ENCODE assay signal across 35 mouse cellular contexts in the genomic region with DNA sequence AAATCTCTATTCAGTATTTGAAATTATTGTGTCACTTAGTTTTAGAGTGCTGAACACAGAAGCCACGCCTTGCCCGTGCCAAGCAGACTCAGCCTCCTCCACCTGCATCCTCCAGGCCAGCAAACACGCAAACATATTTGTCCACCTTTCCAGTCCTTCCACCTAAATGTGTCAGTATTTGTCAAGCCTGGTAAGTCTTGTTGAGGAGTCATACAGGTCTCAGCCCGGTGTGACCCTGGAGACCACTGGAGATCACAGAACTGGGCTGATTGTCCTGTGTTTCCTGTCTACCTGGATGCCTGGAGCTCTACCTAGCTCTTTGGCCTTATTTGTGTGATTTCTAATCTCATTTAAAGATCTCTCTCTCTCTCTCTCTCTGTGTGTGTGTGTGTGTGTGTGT.
"Had no signal": no experiment of that assay in that cellular context is flagged by ENCODE, and none has a peak within 500 bp of the region (broad histone marks: within the 10 kb centered on the region; RNA-seq: fewer than 3 reads in every experiment).

No protein-coding gene starts in this region.

- ATAC-seq: hindbrain, embryonic 16.5 days; hindbrain, postnatal 0 days; inflammation-experienced regulatory T-cells, adult 6 months; intestine, embryonic 15.5 days; intestine, embryonic 16.5 days; intestine, postnatal 0 days had no signal

- H3K9me3 ChIP-seq: heart, embryonic 10.5 days; heart, embryonic 12.5 days; heart, embryonic 13.5 days; heart, embryonic 15.5 days; hindbrain, embryonic 10.5 days; hindbrain, embryonic 12.5 days; hindbrain, embryonic 13.5 days; hindbrain, embryonic 15.5 days; intestine, embryonic 15.5 days; kidney, embryonic 15.5 days had no signal

- H3K4me1 ChIP-seq: heart, embryonic 10.5 days; heart, embryonic 12.5 days; heart, embryonic 13.5 days; heart, embryonic 15.5 days; hindbrain, embryonic 12.5 days; intestine, embryonic 15.5 days; kidney, embryonic 15.5 days had no signal

- H3K27me3 ChIP-seq: heart, embryonic 12.5 days; heart, embryonic 13.5 days; heart, embryonic 15.5 days; hindbrain, embryonic 12.5 days; hindbrain, embryonic 13.5 days; hindbrain, embryonic 15.5 days; intestine, embryonic 15.5 days; kidney, embryonic 15.5 days had no signal

- H3K4me2 ChIP-seq: heart, embryonic 11.5 days; heart, embryonic 12.5 days; heart, embryonic 13.5 days; heart, embryonic 15.5 days; hindbrain, embryonic 12.5 days; hindbrain, embryonic 13.5 days; hindbrain, embryonic 14.5 days; hindbrain, embryonic 15.5 days; intestine, embryonic 15.5 days; kidney, embryonic 15.5 days had no signal

- H3K9ac ChIP-seq: heart, embryonic 12.5 days; heart, embryonic 13.5 days; heart, embryonic 15.5 days; hindbrain, embryonic 12.5 days; hindbrain, embryonic 13.5 days; hindbrain, embryonic 14.5 days; hindbrain, embryonic 15.5 days; intestine, embryonic 15.5 days; kidney, embryonic 15.5 days had no signal

- H3K36me3 ChIP-seq: hindbrain, embryonic 15.5 days; intestine, embryonic 15.5 days had no signal

- DNase-seq: heart, postnatal 10 days; heart, postnatal 14 days; heart, postnatal 36 days; heart, postnatal 4 days; kidney, adult 11 months; kidney, adult 18-20 months; kidney, adult 2 months; kidney, adult 8-10 months; kidney, adult 9 months; kidney, postnatal 10 days; kidney, postnatal 14 days; kidney, postnatal 25 days; kidney, postnatal 36 days; kidney, postnatal 4 days; layer of hippocampus, adult 9-11 months; layer of hippocampus, postnatal 36 days had no signal

- H3K4me3 ChIP-seq: heart, embryonic 10.5 days; heart, embryonic 12.5 days; heart, embryonic 13.5 days; heart, embryonic 15.5 days; hindbrain, embryonic 10.5 days; hindbrain, embryonic 12.5 days; hindbrain, embryonic 13.5 days; hindbrain, embryonic 15.5 days; intestine, embryonic 15.5 days; kidney, embryonic 15.5 days; layer of hippocampus, adult 2 months had no signal

- H3K27ac ChIP-seq: heart, embryonic 10.5 days; heart, embryonic 13.5 days; heart, embryonic 15.5 days; hindbrain, embryonic 10.5 days; hindbrain, embryonic 12.5 days; hindbrain, embryonic 13.5 days; hindbrain, embryonic 14.5 days; hindbrain, embryonic 15.5 days; hindbrain, postnatal 0 days; intestine, embryonic 15.5 days; kidney, embryonic 15.5 days; kidney, postnatal 0 days; layer of hippocampus, adult 2 months had no signal
